Mouse (Mus musculus) bone marrow, adult 2 months (tissue): ENCODE results near the gene Gata2. TPM values are rescaled to one million over a fixed set of nuclear protein-coding genes. Genes with fewer than 3 reads are reported as not detected.

ENCODE experiments used
- H3K27ac ChIP-seq: fragments of 200-500 bp; 2 replicates; pipeline ENCODE4 v1.5.1; 2012; ENCODE audit warnings: low read depth, mild to moderate bottlenecking, control low read depth, inconsistent platforms, low read length; ENCODE audit not compliant: control insufficient read depth, poor library complexity, insufficient read depth
- H3K4me1 ChIP-seq: fragments of 200-500 bp; 2 replicates; pipeline ENCODE4 v1.6.1; 2011; ENCODE audit warnings: low read length; ENCODE audit not compliant: control insufficient read depth, insufficient read depth
- H3K4me3 ChIP-seq: fragments of 200-500 bp; replicated peaks from 2 replicates; pipeline ENCODE3; 2011; ENCODE audit warnings: mild to moderate bottlenecking, low read depth, low read length, control low read depth; ENCODE audit not compliant: control insufficient read depth
- CTCF ChIP-seq: fragments of 200-500 bp; IDR thresholded peaks from 2 replicates; pipeline ENCODE4 v1.5.1; 2011; ENCODE audit warnings: low read length, control low read depth; ENCODE audit not compliant: control insufficient read depth, insufficient read depth
- POLR2A ChIP-seq: fragments of 200-500 bp; IDR thresholded peaks from 2 replicates; pipeline ENCODE4 v1.6.1; 2011; ENCODE audit warnings: low read depth, mild to moderate bottlenecking, control low read depth, low read length, borderline replicate concordance; ENCODE audit not compliant: control insufficient read depth
- WGBS: fragments of 180-500 bp; shearing (Covaris S2); methylation state at CpG from one replicate; pipeline ENCODE4 v1.1.7; 2018; 5-methylcytosine and 5-hydroxymethylcytosine counted together
- polyA plus RNA-seq: library from polyadenylated mRNA; stranded (reverse); fragments of >200 nt; gene quantifications from 2 replicates; pipeline ENCODE4 v1.2.4, GENCODE M21; 2011; ENCODE audit warnings: low replicate concordance; ENCODE audit not compliant: missing spikeins, insufficient read depth, insufficient read length

The Gata2 gene
- polyA plus RNA-seq, 1 experiment, result 10.4 TPM

DNA sequence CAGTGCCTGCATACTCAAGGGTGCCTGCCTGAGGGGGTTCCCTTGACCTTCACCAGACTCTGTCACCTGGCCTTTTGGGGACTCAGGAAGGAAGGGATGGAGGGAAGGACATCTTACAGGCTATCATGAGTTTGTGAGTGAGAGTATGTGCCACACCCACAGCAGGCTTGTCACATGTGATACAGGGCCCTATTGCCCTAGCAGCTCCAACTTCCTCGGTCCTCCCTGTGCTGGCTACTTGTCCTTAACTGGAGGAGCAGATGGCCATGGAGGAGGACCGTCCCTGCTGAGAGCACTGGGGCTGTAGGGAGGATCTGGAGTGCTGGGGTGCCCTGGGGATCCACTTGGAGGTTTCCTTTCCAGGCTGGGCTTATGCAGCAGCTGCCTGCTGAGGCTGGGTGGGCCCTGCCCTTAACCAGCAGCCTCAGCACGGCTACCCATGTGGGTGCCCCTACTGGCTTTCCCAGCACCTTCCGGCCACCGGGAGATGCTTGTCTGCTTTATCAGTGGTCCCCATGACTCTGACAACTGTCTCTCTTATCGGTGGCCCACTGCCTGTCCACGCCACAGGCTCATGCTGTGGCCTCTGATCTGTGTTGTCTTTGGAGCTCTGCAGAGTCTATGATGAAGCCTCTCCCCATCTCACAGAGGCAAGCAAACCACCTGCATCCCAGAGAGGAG, 58.2 kb downstream of the Gata2 start:
- H3K27ac ChIP-seq, result peak overlapping the region; percentile 58; the same call in 1 of the 2 replicates
- TF ChIP-seq POLR2A (no peak), CTCF (no peak)
- no peak overlapping the region for H3K4me3 ChIP-seq
- 57% methylated on average over 7 of the region's 7 CpGs for WGBS
- no peaks in the 10 kb centered on the region; the same call in none of the 2 replicates for H3K4me1 ChIP-seq

DNA sequence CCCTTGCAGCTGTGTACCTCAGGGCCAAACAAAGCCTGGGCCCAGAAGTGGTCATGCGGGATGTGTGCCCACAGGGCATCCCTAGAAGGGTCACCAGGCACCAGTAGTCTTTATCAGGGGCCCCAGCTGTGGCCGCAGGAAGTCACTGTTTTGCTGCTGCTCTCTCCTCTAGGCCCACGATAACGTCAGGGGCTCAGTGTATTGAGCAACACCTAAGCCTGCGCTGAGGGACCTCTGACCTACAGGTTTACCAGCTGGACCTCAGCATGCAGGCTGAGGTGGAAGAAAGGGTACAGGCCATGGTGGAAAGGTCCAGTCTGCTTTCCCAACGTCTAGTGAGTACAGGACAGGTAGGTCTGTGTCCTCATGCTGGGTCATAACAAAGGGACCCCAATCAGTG, 60.4 kb downstream of the Gata2 start:
- H3K4me3 ChIP-seq, result no peak overlapping the region
- no peak overlapping the region for H3K27ac ChIP-seq
- no peak for TF ChIP-seq POLR2A
- no peak for TF ChIP-seq CTCF
- H3K4me1 ChIP-seq, result no peaks in the 10 kb centered on the region; the same call in none of the 2 replicates
- 19% methylated on average over 6 of the region's 6 CpGs for WGBS

DNA sequence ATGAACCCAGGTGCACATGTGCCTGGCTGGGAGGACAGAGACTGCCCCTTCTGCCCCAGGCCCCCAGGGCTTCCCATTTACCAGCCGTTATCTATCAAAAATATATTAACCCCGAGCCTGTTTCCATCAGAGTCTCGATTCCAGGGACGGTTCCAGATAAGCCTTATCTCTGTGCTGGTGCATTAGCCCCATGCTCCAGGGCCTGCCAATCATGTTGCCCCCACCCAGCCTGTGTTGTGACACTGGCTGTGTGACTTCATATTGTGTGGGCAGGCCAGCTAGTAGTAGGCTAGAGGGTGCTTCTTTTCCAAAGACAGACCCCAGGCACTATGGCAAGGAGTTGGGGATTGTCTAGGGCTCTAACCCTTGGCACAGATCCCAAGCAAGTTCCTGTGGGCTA, 61.7 kb downstream of the Gata2 start:
- H3K27ac ChIP-seq, result no peak overlapping the region
- no peaks in the 10 kb centered on the region; the same call in 1 of the 2 replicates for H3K4me1 ChIP-seq
- H3K4me3 ChIP-seq, result no peak overlapping the region
- WGBS, result 49% methylated on average over 4 of the region's 4 CpGs
- TF ChIP-seq CTCF (no peak), POLR2A (no peak)

Other genes with a start within 250 kb of the Gata2 start
- 4.6 and 4.8 TPM in 2 replicates for gene H1fx, start 212.3 kb upstream of the Gata2 start, polyA plus RNA-seq
- 49.6 and 72.1 TPM in 2 replicates for gene Rab7, start 148.6 kb upstream of the Gata2 start, polyA plus RNA-seq
- 32.1 and 38.7 TPM in 2 replicates for gene Rpn1, start 109.4 kb upstream of the Gata2 start, polyA plus RNA-seq
- not detected in 2 replicates for gene Dnajb8, start 28.4 kb downstream of the Gata2 start, polyA plus RNA-seq